Mouse (Mus musculus): ENCODE measurements around the gene Shkbp1.

Gene Shkbp1

GRCm38 (mm10) chr7:27333316-27333941, 22.4 kb downstream of the Shkbp1 start:
- DNase-seq (ENCODE audit: low spot score), result no peak

- peak; percentile 78 for DNase-seq (ENCODE audit: low spot score)
Observed at GRCm38 (mm10) chr7:27332353-27333199, 23.2 kb downstream of the Shkbp1 start.

GRCm38 (mm10) chr7:27331854-27332253, 24.0 kb downstream of the Shkbp1 start:
- DNase-seq (ENCODE audit: low spot score), result no peak

- no peak for DNase-seq (ENCODE audit: low spot score)
Observed at GRCm38 (mm10) chr7:27331541-27331851, 24.3 kb downstream of the Shkbp1 start.

GRCm38 (mm10) chr7:27330709-27331540, 24.9 kb downstream of the Shkbp1 start:
- DNase-seq (ENCODE audit: low spot score), result peak; percentile 85

GRCm38 (mm10) chr7:27329981-27330380, 25.8 kb downstream of the Shkbp1 start:
- DNase-seq (ENCODE audit: low spot score), result no peak

GRCm38 (mm10) chr7:27329326-27329947, 26.4 kb downstream of the Shkbp1 start:
- DNase-seq (ENCODE audit: low spot score), result no peak

- no peak for DNase-seq (ENCODE audit: low spot score)
Observed at GRCm38 (mm10) chr7:27328648-27329047, 27.2 kb downstream of the Shkbp1 start.

- DNase-seq (ENCODE audit: low spot score), result no peak
Observed at GRCm38 (mm10) chr7:27328161-27328560, 27.7 kb downstream of the Shkbp1 start.

GRCm38 (mm10) chr7:27327500-27327899, 28.3 kb downstream of the Shkbp1 start:
- no peak for DNase-seq (ENCODE audit: low spot score)

- DNase-seq (ENCODE audit: low spot score), result no peak
Observed at GRCm38 (mm10) chr7:27326101-27326880, 29.5 kb downstream of the Shkbp1 start.

- DNase-seq (ENCODE audit: low spot score), result no peak
Observed at GRCm38 (mm10) chr7:27325697-27326096, 30.1 kb downstream of the Shkbp1 start.

GRCm38 (mm10) chr7:27324928-27325327, 30.9 kb downstream of the Shkbp1 start:
- no peak for DNase-seq (ENCODE audit: low spot score)

- DNase-seq (ENCODE audit: low spot score), result no peak
Observed at GRCm38 (mm10) chr7:27324161-27324560, 31.7 kb downstream of the Shkbp1 start.

GRCm38 (mm10) chr7:27323001-27323400, 32.8 kb downstream of the Shkbp1 start:
- DNase-seq (ENCODE audit: low spot score), result no peak

- no peak for DNase-seq (ENCODE audit: low spot score)
Observed at GRCm38 (mm10) chr7:27322291-27322690, 33.5 kb downstream of the Shkbp1 start.

- no peak for DNase-seq (ENCODE audit: low spot score)
Observed at GRCm38 (mm10) chr7:27319411-27319810, 36.4 kb downstream of the Shkbp1 start.

GRCm38 (mm10) chr7:27315958-27316357, 39.9 kb downstream of the Shkbp1 start:
- no peak for DNase-seq (ENCODE audit: low spot score)

- no peak for DNase-seq (ENCODE audit: low spot score)
Observed at GRCm38 (mm10) chr7:27314393-27314792, 41.4 kb downstream of the Shkbp1 start.

GRCm38 (mm10) chr7:27311651-27312284, 44.1 kb downstream of the Shkbp1 start:
- DNase-seq (ENCODE audit: low spot score), result no peak

- no peak for DNase-seq (ENCODE audit: low spot score)
Observed at GRCm38 (mm10) chr7:27310996-27311535, 44.8 kb downstream of the Shkbp1 start.
